Mouse (Mus musculus) liver, adult 10 weeks (tissue): Measurements from ENCODE around the gene Psme1. TPM values are rescaled to one million over a fixed set of nuclear protein-coding genes. Genes with fewer than 3 reads are reported as not detected.

Source experiments
- polyA plus RNA-seq: library from polyadenylated mRNA; stranded (reverse); fragments of 350-450 nt; fragmentation: Illumina TruSeq; extraction: RNeasy Lipid Tissue Mini Kit (QIAGEN cat#74804); gene quantifications from one replicate; pipeline ENCODE4 v1.2.3, GENCODE M21; 2014; ENCODE audit warnings: low read depth, low replicate concordance

Gene Psme1
- 149 TPM for polyA plus RNA-seq

DNA sequence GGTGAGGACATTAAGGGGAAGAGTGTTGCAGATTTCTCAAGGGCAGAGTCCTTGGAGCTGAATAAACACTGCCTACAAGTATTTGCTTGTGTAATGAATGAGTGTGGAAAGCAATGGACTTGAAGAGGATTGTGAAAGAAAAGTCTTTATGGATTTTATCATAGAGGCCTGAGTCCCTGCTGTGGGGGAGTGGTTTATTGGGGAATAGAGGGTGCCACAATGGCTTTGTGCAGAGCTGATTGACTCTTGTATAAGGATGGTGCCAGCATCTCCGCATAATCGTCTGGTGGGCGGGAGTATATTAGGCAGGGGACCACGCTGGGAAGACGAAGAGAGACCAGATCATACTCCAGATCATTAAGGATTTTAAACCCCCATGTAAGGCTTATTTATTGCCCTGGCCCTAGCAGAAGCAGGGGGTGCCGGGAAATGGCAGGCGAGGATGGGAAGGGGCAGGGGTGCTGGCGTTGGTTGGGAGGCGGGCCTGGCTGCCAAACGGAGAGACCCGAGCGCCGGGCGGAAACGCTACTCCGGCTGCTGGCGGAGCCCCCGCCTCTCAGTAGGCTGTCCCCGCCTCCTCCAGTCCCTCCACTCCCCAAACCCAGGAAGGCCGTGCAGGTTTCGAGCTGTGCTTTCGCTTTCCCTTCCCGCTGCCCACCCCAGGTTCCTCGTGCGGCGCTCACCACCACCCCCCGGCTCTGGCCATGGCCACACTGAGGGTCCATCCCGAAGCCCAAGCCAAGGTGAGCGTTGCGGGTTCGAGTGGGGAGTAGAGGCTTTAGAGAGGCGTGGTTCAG lies at the start of gene Psme1:
TSS of gene Psme1 (plus strand) at position 253 of the 797 bp plus-strand sequence.

DNA sequence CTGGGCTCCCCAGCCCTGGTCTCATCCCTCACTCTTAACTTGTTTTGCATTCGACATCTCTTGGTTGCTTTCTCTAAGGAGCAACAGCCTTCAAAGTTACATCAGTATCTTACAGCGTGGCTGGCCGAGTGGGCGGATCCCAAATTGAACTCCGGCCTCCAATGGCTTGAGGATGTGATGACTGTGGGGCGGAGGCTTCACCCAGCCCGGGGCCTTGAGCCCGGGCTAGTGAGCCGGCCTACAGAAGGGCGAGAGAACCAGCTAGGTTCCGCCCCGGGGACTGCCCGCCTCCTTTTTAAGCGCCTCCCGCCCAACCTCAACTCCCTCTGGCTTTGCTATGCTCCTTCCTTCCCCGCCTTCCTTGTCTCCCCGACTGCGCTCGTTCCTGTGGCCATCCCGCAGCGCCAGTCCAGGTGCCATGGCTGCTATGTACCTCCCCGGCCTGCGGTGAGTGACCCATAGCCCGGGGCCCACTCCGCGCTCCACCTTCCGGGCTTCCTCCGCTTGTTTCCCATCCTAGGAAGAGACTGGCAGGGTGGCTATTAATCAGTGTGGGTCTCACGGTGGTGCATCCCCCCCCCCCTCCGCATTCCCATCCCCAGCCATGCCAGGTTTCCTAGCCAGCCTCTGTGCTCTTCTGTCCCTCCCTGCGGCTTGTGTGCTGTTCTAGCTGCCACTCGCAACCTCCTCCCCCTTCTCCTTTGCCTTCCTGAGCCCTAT lies 37.7 kb upstream of the Psme1 start, which contains the start of gene Pck2:
TSS of gene Pck2 (plus strand) at position 200 of the 720 bp plus-strand sequence.

DNA sequence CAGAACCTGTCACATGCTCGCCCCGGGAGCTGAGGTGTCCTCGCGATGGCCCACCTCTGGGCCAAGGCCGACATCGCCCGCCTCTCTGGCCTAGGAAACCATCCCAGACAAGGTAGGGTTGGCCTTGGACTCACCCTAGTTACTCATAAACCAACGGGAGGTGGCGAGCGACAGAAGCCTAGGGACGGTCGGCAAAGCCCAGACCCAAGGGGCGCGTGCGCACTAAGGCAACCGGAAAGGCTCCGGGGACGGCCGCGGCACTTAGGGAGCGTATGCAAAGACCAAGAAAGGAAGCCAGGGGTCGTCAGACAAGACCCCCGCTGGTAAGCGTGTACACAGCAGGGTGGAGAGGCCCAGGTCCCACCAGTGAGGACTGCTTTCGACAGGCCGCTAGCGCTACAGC lies 18.1 kb upstream of the Psme1 start, which contains the start of gene Dcaf11:
TSS of gene Dcaf11 (plus strand) at position 208 of the 403 bp plus-strand sequence.

DNA sequence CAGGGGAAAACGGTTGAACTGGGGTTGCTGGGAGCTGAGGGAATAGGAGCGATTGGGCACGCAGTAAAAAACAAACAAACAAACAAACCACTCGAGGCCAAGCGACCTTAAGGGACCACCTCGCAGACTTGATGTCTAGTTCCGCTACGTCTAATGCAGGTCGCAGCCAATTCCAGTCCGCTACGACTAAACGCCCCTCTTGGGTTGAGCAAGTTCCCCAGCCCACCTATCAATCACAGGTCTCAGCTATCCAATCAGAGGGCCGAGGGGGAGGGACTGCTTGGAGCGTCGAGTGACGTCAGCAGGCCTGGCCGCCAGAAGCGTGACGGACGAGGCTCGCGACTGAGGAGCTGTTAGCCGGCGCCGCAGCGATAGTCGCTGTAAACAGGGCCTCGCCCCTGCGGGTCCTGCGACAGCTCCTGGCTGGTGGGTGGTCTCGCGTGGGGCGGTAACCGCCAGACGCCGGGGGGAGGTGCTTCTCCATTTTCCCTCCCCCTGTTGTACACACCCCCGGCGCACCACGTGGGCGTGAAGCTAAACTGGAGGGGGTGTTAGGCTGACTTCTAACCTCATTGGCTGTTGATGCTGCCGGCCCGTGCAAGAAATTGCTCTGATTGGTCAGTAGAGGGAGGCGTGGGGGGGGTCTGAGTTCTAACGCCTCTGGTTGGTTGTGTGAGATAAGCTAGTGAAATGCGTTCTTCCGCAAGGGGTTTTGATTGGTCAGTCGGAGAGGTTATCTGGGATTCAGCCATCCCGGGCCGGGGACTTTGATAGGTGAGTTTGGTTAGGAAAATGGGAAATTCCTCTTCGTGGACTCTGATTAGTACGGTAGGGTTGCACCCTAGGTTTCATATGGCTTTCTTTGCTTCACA lies 17.5 kb upstream of the Psme1 start, which contains the start of gene A730061H03Rik:
TSS of gene A730061H03Rik (minus strand) at position 205 of the 872 bp plus-strand sequence.

DNA sequence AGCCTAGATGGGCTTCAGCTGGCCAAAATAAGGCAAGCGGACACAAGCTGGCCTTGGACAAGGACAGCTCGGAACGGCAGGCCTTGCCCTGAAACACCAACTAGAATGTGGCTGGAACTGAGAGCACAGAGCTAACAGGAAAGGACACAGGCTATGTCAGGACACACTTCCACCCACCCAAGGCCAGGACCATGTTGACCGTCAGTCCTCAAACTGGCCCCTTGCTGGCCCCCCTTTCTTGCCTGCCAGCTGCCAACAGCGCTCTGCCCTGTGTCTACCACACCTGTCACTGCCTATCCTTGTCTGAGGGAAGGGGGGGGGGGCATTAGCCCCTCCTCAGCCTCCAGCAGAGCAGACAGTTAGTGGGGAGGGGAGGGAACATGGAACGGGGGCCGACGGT lies 2.6 kb upstream of the Psme1 start, which contains the start of gene Fitm1:
TSS of gene Fitm1 (plus strand) at position 316 of the 400 bp plus-strand sequence.

DNA sequence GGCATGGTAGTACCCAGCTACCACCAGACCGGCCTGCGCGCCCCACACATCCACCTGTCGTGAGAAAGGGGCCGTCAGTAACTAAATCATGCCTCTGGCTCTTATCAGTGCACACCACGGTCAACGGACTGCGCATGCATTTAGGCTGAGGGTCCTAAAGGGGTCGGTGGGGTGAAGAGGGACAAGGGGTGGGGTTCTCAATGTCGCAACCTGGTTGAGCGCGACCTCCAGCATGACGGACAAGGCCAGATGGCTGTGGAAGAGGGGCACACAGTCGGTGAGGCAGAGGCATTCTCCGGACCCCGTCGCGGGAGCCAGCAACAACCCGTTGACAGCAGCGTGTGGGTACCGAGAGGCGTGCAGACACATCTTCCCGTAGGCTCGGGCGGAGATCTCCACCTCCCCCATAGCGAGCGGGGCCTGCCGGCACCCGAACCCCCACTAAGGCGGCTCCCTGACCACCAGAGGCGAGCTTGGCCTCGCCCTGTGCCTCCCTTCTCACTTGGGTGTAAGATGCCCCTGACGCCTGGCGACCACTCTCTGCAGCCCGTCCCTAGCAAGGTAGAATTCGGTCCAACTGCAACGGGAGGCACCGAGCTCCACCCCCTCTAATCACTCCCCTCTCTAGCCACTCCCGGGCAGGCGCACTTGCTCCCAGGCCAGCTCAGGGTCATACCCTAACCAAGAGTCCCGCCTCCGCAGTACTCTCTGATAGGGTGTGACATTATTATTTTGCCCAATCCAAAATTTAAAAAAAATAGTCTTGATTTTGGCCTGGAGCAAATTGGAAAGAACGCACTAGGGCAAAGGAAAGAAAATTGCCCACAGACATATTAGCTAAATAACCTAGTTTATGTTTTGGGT lies 7.0 kb downstream of the Psme1 start, which contains the start of gene Emc9:
TSS of gene Emc9 (minus strand) at position 601 of the 864 bp plus-strand sequence.

DNA sequence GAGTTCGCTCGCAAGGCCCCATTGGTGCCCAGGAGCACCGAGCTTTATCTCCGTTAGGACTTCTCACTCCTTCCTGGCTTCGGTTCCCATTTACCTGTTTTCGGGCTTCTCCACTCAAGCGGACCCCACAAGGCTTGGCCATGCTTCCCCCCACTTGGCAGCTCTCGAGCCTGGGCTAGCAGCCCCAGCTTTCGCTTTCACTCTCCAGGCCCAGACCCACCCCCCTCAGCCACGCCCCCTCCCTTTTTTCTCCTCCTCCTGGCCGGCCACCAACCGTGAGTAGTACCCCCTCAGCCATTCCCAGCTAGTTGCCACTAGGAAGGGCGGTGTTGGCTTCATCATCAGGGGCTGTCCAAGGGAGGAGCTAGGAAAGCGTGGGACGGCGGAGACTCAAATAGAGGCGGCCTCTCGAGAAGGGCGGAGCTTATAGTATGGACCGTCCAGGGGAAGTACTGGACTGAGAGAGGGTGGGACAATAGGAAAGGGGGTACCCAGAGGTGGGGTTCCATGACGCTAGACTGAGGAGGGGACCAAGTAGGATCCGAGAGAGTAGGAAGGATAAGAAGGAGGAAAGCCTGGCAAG lies 12.9 kb downstream of the Psme1 start, which contains the start of gene Psme2:
TSS of gene Psme2 (minus strand) at position 366 of the 583 bp plus-strand sequence.

DNA sequence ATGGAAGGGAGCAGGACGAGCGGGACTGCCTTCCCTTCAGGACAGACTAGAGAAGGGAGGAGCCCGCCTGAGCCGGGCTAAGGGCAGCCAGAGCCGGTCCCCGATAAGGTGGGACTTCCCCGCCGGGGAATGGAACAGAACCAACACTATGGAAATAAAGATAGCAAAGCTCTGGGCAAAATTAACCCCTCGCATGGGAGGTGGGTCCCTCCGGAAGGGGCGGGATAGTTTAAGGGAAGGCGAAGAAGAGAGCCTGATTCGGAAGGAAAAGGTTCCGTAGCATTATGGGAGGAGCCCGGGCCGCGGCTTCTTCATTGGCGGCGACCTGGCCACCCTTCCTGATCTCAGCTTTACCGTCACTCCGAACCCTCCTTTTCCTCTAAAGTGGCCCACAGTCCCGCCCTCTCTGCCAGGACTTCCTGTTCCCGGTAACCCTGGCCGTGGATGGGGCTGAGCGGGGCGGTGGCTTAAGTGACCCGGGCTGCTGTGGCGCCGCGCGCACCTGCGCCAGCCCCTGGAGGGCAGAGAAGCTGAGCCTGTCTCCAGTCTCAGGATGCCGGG lies 13.5 kb downstream of the Psme1 start, which contains the start of gene Rnf31:
TSS of gene Rnf31 (plus strand) at position 378 of the 561 bp plus-strand sequence.

DNA sequence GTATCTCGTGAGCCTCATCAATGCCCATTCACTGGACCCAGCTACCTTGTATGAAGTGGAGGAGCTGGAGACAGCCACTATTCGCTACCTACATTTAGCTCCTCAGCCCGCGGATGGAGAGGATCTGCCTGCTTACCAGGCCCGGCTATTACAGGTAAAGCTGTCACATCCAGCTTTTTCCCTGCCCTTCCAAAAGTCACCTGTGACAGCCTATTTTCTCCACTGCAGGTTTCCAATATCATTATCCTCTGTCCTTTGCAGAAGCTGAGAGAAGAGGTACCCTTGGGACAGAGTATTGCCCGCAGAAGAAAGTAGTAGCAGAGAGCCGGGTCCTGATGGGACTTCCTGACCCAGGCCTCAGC lies 25.3 kb downstream of the Psme1 start, which contains the start of gene Irf9:
TSS of gene Irf9 (plus strand) at position 301 of the 362 bp plus-strand sequence.

DNA sequence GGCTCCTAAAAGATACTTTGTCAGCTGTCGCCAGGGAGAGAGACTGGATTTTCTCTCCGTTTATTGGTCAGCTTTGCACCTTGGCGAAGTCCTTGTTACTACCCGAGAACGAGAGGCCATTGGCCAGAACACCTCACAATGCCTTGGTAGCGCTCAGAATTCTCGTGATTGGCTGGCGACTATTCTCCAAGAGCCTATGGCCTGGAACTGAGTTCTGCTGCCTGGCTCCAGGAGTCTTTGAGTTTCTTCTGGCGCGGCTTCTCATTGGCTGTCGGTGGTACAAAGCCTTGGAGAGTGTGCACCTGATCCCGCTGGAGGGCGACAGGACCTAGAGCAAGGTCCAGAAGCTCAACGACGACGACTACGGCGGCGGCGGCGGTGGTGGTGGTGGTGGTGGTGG lies 39.9 kb downstream of the Psme1 start, which contains the start of gene Rec8:
TSS of gene Rec8 (plus strand) at position 216 of the 400 bp plus-strand sequence.

Other genes with a start within 250 kb of the Psme1 start
- gene Dhrs4, start 99.4 kb upstream of the Psme1 start, polyA plus RNA-seq = 110 TPM
- gene Carmil3, start 87.5 kb upstream of the Psme1 start, polyA plus RNA-seq = not detected
- gene Cpne6, start 67.7 kb upstream of the Psme1 start, polyA plus RNA-seq = not detected
- not detected for gene Nrl, start 53.1 kb upstream of the Psme1 start, polyA plus RNA-seq
- gene Pck2, start 37.9 kb upstream of the Psme1 start, polyA plus RNA-seq = 0.24 TPM
- gene Dcaf11, start 18.1 kb upstream of the Psme1 start, polyA plus RNA-seq = 82.7 TPM
- gene A730061H03Rik, start 17.7 kb upstream of the Psme1 start, polyA plus RNA-seq = not detected
- gene Fitm1, start 2.5 kb upstream of the Psme1 start, polyA plus RNA-seq = 0.87 TPM
- 9.1 TPM for gene Emc9, start 7.2 kb downstream of the Psme1 start, polyA plus RNA-seq
- gene Psme2, start 13.0 kb downstream of the Psme1 start, polyA plus RNA-seq = 129 TPM
- gene Rnf31, start 13.6 kb downstream of the Psme1 start, polyA plus RNA-seq = 3.8 TPM
- 28.2 TPM for gene Irf9, start 25.4 kb downstream of the Psme1 start, polyA plus RNA-seq
- 0.24 TPM for gene Rec8, start 39.9 kb downstream of the Psme1 start, polyA plus RNA-seq
- 5.0 TPM for gene Ipo4, start 57.8 kb downstream of the Psme1 start, polyA plus RNA-seq
- 0.66 TPM for gene Gm49378, start 59.8 kb downstream of the Psme1 start, polyA plus RNA-seq
- gene Tm9sf1, start 65.7 kb downstream of the Psme1 start, polyA plus RNA-seq = 26.3 TPM
- not detected for gene Tssk4, start 72.1 kb downstream of the Psme1 start, polyA plus RNA-seq
- gene Mdp1, start 82.4 kb downstream of the Psme1 start, polyA plus RNA-seq = 9.9 TPM
- 16.3 TPM for gene Gmpr2, start 93.8 kb downstream of the Psme1 start, polyA plus RNA-seq
- 75.4 TPM for gene Nedd8, start 94.0 kb downstream of the Psme1 start, polyA plus RNA-seq
- 4.1 TPM for gene Tinf2, start 103.7 kb downstream of the Psme1 start, polyA plus RNA-seq
- gene Tgm1, start 135.8 kb downstream of the Psme1 start, polyA plus RNA-seq = 0.66 TPM
- gene Rabggta, start 144.1 kb downstream of the Psme1 start, polyA plus RNA-seq = 1.4 TPM
- gene Dhrs1, start 167.6 kb downstream of the Psme1 start, polyA plus RNA-seq = 50.2 TPM
- 5.4 TPM for gene Nop9, start 167.6 kb downstream of the Psme1 start, polyA plus RNA-seq
- gene Cideb, start 180.3 kb downstream of the Psme1 start, polyA plus RNA-seq = 47.4 TPM
- 0.24 TPM for gene Ltb4r2, start 183.3 kb downstream of the Psme1 start, polyA plus RNA-seq
- gene Ltb4r1, start 187.8 kb downstream of the Psme1 start, polyA plus RNA-seq = not detected
- 0.58 TPM for gene Adcy4, start 206.0 kb downstream of the Psme1 start, polyA plus RNA-seq
- 0.53 TPM for gene Ripk3, start 210.7 kb downstream of the Psme1 start, polyA plus RNA-seq
- gene Nfatc4, start 245.0 kb downstream of the Psme1 start, polyA plus RNA-seq = not detected